Mouse (Mus musculus): ENCODE measurements around the gene Il20ra.

Il20ra gene

GRCm38 (mm10) chr10:19779092-19779491 lies 66.7 kb downstream of the Il20ra start:
- no peak for DNase-seq

GRCm38 (mm10) chr10:19781365-19781764 lies 69.0 kb downstream of the Il20ra start:
- no peak for DNase-seq

- DNase-seq: peak; percentile 15
Observed at GRCm38 (mm10) chr10:19794996-19795395, 82.6 kb downstream of the Il20ra start.

GRCm38 (mm10) chr10:19802958-19803357 lies 90.6 kb downstream of the Il20ra start:
- no peak for DNase-seq

GRCm38 (mm10) chr10:19804763-19805162 lies 92.4 kb downstream of the Il20ra start:
- no peak for DNase-seq

Data from cerebellum, adult 8-10 months (tissue).